ENCODE assay signal across 1 mouse cellular context in the genomic region with DNA sequence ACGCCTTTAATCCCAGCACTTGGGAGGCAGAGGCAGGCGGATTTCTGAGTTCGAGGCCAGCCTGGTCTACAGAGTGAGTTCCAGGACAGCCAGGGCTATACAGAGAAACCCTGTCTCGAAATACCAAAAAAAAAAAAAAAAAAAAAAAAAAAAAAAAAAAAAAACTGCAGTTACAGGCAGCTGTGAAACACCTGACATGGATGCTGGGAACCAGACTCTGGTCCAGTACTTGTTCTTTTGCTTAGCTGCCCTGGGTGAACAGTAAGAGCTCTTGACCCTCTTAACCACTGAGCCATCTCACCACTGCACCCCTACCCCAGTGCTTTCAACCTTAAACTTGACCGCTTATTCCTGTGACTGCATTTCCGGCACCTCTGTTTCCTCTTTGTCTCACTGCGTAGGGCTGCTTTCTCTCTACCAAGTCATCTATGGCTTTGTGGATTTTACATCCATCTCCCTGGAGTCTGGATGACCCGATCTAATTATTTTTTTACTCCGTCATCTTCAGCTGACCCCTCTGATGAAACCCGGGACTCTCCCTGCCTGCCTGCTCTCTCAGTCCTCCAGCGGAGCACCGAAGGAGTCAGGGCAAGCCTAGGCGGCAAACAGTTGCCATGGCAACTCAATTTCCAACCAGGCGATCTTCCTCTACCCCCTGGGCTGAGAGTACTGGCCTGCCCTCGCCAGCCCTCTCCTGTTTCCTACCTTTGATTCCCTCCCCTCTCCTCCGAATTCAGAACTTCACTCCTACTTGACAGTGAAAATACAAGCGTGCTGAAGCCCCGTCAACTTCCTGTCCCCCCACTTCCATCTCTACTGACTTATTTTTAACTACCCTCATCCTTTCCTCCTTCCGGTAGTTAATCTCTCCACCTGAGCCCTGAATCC.
A peak's percentile ranks its signal among the peaks of the same experiment; 100 is the strongest.
TF ChIP-seq lines count a peak whose summit lies in the region.

No protein-coding gene starts in this region.

TF ChIP-seq in MEL, 35 proteins besides CTCF, POLR2A, EP300 and RAD21:
- TF ChIP-seq ZNF384 (IDR thresholded peaks at IDR 0.05; ENCODE audit: low read depth, low read length) (peak; percentile 56), ZC3H11A (IDR thresholded peaks at IDR 0.05; ENCODE audit: low read depth, low read length) (no peak), SMC3 (IDR thresholded peaks at IDR 0.05; ENCODE audit: low read depth, low read length) (no peak)
